Mouse (Mus musculus) heart, embryonic 11.5 days (tissue): Measurements from ENCODE around the gene Hcrtr1. TPM values are rescaled to one million over a fixed set of nuclear protein-coding genes. Genes with fewer than 3 reads are reported as not detected.

Source experiments
- ATAC-seq: fragments of 200-750 bp; cut with Nextera tagmentation; replicated peaks from 2 replicates; pipeline ENCODE4 v1.8.0; 2017; ENCODE audit warnings: moderate library complexity; ENCODE audit not compliant: insufficient number of reproducible peaks, low FRiP score, low TSS enrichment
- H3K27ac ChIP-seq: fragments of 300-500 bp; sonication (generic); 2 replicates; pipeline ENCODE4 v1.5.1; 2014; ENCODE audit warnings: mild to moderate bottlenecking, low read depth, low read length
- H3K27me3 ChIP-seq: fragments of 300-500 bp; sonication (generic); 2 replicates; pipeline ENCODE4 v1.6.1; 2014; ENCODE audit warnings: mild to moderate bottlenecking, low read length, mixed read lengths; ENCODE audit not compliant: control insufficient read depth, insufficient read depth
- H3K36me3 ChIP-seq: fragments of 300-500 bp; sonication (generic); 2 replicates; pipeline ENCODE4 v1.6.1; 2014; ENCODE audit warnings: mild to moderate bottlenecking, low read length, moderate library complexity, mixed read lengths; ENCODE audit not compliant: control insufficient read depth, insufficient read depth
- H3K4me1 ChIP-seq: fragments of 300-500 bp; sonication (generic); 2 replicates; pipeline ENCODE4 v1.6.1; 2014; ENCODE audit warnings: low read length; ENCODE audit not compliant: control insufficient read depth, insufficient read depth
- H3K4me2 ChIP-seq: fragments of 300-500 bp; sonication (generic); 2 replicates; pipeline ENCODE4 v1.6.1; 2014; ENCODE audit warnings: mild to moderate bottlenecking, moderate library complexity
- H3K4me3 ChIP-seq: fragments of 300-500 bp; sonication (generic); 2 replicates; pipeline ENCODE4 v1.5.1; 2014; ENCODE audit warnings: low read depth, low read length
- H3K9ac ChIP-seq: fragments of 300-500 bp; sonication (generic); 2 replicates; pipeline ENCODE4 v1.6.1; 2014; ENCODE audit warnings: mild to moderate bottlenecking, low read depth, low read length, moderate library complexity
- H3K9me3 ChIP-seq: fragments of 300-500 bp; sonication (generic); replicated peaks from 2 replicates; pipeline ENCODE4 v1.6.1; 2016; ENCODE audit warnings: low read length; ENCODE audit not compliant: control insufficient read depth
- WGBS: fragments of 180-500 bp; shearing (Covaris S2); extraction: QIAGEN DNeasy Blood & Tissue Kit; methylation state at CpG from one replicate; pipeline ENCODE4 v1.1.7; 2014; ENCODE audit not compliant: insufficient replicate concordance; 5-methylcytosine and 5-hydroxymethylcytosine counted together
- polyA plus RNA-seq: library from polyadenylated mRNA; unstranded; fragments of >200 nt; fragmentation: Nextera tagmentation; extraction: Ambion mirVana; gene quantifications from 2 replicates; pipeline ENCODE4 v1.2.1, GENCODE M21; 2014

Gene Hcrtr1
- polyA plus RNA-seq, 1 experiment from 2014 or later: 0.07 TPM

DNA sequence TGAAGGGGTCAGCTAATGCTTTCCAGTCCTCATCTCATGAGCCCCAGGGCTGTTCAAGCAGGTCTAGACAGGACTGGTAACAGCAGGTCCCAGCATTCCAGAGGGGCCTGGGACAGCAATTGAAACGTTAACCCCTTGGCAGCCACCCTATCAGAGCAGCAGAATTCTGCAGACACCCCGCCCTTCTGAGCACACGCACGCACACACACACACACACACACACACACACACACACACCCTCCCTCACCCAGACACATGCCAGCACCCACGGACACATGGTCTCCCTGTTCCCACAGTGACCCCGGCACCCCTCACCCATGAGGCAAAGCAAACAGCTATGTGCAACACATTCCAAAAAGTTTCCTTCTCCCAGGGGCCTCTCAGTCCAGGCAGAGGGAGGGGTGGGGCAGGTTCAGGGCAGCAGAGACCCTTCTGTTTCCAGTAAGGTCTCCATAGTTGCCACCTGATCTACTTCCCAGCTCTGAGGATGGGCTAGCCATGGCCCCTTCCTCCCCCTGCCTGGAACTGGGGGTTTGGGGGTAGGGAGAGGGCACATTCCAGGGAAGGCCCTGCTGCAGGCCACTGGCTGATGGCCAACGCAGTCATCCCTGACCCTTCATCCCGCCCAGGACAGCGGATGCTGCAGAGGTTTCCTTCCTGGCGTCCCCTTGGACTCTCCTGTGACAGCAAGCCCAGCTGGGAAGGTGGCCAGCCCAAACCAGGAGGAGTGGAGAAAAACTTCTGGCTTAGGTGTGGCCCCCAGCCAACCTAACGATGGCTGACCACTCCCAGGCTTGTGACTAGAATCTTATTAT, 33.0 kb upstream of the Hcrtr1 start:
- H3K4me1 ChIP-seq: peaks cover 80% of the 10 kb centered on the region

DNA sequence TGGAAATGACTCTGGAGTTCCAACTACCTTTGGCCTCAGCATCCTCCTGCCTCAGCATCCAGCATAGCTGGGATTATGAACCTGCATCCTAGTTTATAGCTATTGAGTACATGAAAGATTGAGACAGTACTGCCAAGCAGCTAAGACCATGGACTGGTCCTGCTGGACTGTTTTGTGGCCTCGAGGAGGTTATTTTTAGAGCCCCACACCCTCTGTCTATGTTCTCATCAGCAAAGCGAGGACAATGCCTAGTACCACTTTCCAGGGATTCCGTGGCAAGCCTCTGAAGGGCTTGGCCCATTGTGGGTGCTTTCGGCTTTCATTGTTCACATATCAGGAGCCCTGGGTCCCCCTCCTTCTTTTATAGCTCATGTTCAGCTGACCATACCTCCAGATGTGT, 31.2 kb upstream of the Hcrtr1 start:
- Histone ChIP-seq H3K4me2 (no peak overlapping the region), H3K27me3 (no peaks in the 10 kb centered on the region), H3K4me3 (no peak overlapping the region), H3K36me3 (no peaks in the 10 kb centered on the region), H3K9ac (no peak overlapping the region), H3K4me1 (peaks cover 78% of the 10 kb centered on the region), H3K9me3 (no peaks in the 10 kb centered on the region), H3K27ac (no peak overlapping the region)
- no peak for ATAC-seq
- whole genome bisulfite sequencing: 61% methylated on average over 4 of the region's 4 CpGs

More for the DNA sequence above, 33.0 kb upstream of the Hcrtr1 start:
- no peaks in the 10 kb centered on the region for H3K36me3 ChIP-seq
- no peaks in the 10 kb centered on the region for H3K9me3 ChIP-seq
- ATAC-seq: no peak
- H3K27ac ChIP-seq: peak overlapping the region; percentile 82
- H3K4me3 ChIP-seq: peak overlapping the region; percentile 25
- WGBS: 30% methylated on average over 11 of the region's 11 CpGs
- H3K27me3 ChIP-seq: no peaks in the 10 kb centered on the region
- H3K9ac ChIP-seq: peak overlapping the region; percentile 61
- H3K4me2 ChIP-seq: peak overlapping the region; percentile 82

DNA sequence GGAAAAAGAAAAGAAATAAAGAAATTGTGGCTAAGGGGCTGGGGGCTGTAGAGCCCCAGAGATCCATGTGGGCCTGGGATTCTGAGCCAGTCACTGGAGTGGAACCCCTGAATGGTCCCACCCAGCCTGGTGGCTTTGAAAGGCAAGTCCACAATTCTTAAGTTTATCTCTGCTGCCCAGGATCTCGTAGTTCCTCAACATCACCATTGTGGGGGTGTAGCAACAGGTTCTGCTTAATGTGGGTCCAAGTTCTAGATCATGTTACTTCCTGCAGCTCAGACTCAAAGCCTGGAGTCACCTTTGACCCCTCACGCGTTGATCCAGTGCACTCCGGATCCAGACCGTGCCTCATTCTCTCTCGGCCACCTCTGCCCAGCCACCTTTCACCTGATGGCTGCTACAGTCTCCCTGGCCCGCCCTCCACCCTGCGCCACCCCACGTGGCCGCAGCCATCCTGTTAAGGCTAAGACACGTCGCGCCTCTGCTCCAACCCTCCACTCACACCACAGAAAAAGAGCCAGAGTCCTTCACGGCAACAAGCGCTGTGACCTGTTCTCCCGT, 30.3 kb upstream of the Hcrtr1 start:
- no peaks in the 10 kb centered on the region for H3K36me3 ChIP-seq
- no peak overlapping the region for H3K4me2 ChIP-seq
- no peak for ATAC-seq
- no peak overlapping the region for H3K27ac ChIP-seq
- no peaks in the 10 kb centered on the region for H3K9me3 ChIP-seq
- no peak overlapping the region for H3K9ac ChIP-seq
- WGBS: 81% methylated on average over 16 of the region's 16 CpGs
- H3K4me1 ChIP-seq: peaks cover 69% of the 10 kb centered on the region
- H3K27me3 ChIP-seq: no peaks in the 10 kb centered on the region
- no peak overlapping the region for H3K4me3 ChIP-seq

DNA sequence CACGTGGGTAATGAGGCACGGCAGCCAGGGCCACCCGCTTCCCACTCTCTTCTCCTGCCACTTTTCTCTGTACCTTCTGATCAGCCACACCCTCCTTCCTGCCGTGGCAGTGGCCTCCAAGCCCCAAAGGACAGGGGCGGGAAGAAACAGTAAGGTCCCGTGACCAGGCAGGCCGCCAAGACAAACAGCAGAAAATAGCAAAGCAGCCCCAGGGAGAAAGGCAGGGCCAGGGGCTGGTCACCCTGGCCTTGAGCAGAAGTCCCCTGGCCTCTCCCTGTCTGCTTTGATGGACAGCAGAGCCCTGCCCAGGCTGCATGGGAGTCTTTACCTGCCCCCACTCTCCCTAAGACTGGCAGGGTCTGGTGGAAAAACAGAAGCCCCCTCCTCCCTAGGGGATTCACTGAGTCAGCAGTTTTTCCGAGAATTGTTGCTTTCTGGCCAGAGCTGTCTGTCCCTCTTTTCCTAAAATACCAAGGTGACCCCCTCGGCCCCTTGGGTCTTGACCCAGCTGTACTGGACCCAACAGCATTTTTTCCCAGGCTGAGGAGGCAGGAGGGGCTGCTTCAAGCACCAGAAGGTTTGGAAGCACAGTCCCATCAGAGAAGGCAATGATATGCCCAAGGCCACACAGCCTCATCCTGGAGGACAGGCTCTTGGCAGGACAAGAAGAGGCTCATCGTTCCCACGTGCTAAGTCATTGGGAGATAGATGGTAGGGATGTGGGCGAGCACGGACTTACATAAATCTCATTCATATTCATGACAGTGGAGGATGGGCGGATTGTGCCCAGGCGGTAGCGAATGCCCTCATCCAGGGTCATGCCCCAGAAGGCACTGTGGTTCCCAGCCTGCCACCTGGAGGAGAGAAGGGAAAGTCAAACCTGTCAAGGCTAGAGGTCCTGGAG, 29.4 kb upstream of the Hcrtr1 start:
- Histone ChIP-seq H3K4me2 (peak overlapping the region; percentile 52), H3K4me3 (no peak overlapping the region), H3K9ac (peak overlapping the region; percentile 56), H3K4me1 (peaks cover 67% of the 10 kb centered on the region), H3K27me3 (no peaks in the 10 kb centered on the region), H3K9me3 (no peaks in the 10 kb centered on the region), H3K36me3 (no peaks in the 10 kb centered on the region), H3K27ac (peak overlapping the region; percentile 70)
- 45% methylated on average over 16 of the region's 16 CpGs for WGBS
- peak; percentile 31; the same call in 1 of the 2 replicates for ATAC-seq

DNA sequence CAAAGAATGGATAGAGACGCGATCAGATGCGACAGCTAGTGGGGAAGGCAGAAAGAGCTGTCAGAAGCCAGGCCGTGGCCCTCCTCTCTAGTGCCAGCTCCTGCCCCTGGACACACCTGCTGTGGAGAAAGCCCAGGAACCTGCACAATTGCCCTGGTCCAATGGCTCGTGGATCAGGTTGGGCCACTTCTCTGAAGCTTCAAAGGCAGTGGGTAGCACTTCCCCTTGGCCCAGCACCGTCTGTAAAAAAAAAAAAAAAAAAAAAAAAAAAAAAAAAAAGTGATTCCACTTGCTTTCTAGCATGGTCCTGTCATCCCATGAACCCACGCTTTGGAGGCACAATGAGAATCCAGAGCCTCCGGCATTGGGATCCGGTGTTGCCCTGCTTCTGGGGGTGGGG, 28.7 kb upstream of the Hcrtr1 start:
- H3K27ac ChIP-seq: peak overlapping the region; percentile 70
- H3K4me2 ChIP-seq: peak overlapping the region; percentile 52
- H3K4me3 ChIP-seq: no peak overlapping the region
- H3K9ac ChIP-seq: peak overlapping the region; percentile 56
- H3K4me1 ChIP-seq: peaks cover 67% of the 10 kb centered on the region
- no peaks in the 10 kb centered on the region for H3K36me3 ChIP-seq
- H3K27me3 ChIP-seq: peaks cover under 1% of the 10 kb centered on the region; the same call in 1 of the 2 replicates
- no peak for ATAC-seq
- H3K9me3 ChIP-seq: no peaks in the 10 kb centered on the region
- WGBS: 39% methylated on average over 9 of the region's 9 CpGs

DNA sequence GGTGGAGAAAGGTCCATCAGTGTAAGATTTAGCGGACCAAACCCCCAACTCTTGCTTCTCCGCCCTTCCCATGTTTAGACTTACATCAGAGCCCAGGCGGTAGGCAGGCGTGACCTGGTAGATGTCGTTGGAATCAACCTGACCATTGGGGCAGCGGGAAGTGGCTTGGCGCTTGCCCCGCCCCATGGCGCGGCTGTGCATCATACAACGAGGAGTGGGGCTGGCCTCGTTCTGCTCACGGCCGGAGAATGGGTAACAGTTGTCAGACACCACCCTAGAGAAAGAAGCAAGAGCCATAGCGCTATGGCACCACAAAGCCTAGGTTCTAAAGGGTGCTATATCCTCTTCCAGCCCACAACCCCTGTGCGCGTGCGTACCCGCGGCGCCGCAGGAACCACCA, 28.2 kb upstream of the Hcrtr1 start:
- WGBS: 51% methylated on average over 22 of the region's 22 CpGs
- Histone ChIP-seq H3K36me3 (no peaks in the 10 kb centered on the region), H3K4me3 (no peak overlapping the region), H3K9me3 (no peaks in the 10 kb centered on the region), H3K4me1 (peaks cover 66% of the 10 kb centered on the region), H3K9ac (peak overlapping the region; percentile 43; the same call in 1 of the 2 replicates), H3K4me2 (peak overlapping the region; percentile 52), H3K27me3 (peaks cover 2% of the 10 kb centered on the region; the same call in 1 of the 2 replicates), H3K27ac (no peak overlapping the region)
- ATAC-seq: no peak; the same call in 1 of the 2 replicates

DNA sequence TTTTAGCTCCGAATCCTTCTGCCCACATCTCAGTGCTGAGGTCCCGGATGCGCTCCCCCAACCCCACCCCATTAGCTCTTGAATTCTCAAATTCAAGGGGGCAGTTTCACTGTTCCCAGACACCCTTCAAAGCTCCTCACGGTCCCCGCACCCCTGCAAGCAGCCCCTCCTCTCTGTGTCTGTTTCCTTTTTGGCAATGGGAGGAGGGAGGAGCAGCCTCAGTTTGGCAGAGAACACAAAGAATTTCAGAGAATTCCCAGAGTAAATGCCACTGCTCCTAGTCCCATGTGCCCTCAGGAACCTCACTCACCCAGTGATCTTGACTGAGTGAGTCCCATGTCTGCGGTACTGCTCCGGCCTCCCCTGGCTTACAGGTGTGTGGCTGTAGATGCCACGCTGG, 27.4 kb upstream of the Hcrtr1 start:
- peaks cover 2% of the 10 kb centered on the region; the same call in 1 of the 2 replicates for H3K27me3 ChIP-seq
- peak overlapping the region; percentile 6; the same call in 1 of the 2 replicates for H3K9ac ChIP-seq
- ATAC-seq: no peak
- H3K27ac ChIP-seq: no peak overlapping the region
- WGBS: 79% methylated on average over 8 of the region's 8 CpGs
- no peaks in the 10 kb centered on the region for H3K9me3 ChIP-seq
- H3K36me3 ChIP-seq: no peaks in the 10 kb centered on the region
- H3K4me2 ChIP-seq: no peak overlapping the region
- no peak overlapping the region for H3K4me3 ChIP-seq
- H3K4me1 ChIP-seq: peaks cover 58% of the 10 kb centered on the region

DNA sequence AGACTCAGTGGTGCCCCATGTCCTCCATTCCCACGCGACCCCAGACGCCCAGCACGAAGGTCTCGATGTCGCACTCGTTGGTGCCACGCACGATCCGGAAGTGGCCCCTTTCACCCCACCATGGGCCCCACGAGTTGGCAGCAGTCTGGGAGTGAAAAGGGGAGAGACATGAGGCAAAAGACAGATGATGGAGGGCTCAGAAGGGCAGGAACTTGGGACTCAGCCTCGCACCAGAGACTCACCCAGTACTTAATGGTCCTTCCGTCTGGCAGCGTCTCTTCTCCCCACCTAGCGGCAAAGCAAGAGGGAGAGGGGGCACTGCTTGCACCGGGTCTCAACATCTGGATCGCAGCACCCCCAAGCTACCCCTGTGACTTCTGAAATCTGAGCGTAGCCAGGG, 26.9 kb upstream of the Hcrtr1 start:
- ATAC-seq: no peak
- H3K4me2 ChIP-seq: no peak overlapping the region
- no peak overlapping the region for H3K27ac ChIP-seq
- no peaks in the 10 kb centered on the region for H3K36me3 ChIP-seq
- H3K9me3 ChIP-seq: no peaks in the 10 kb centered on the region
- no peak overlapping the region for H3K4me3 ChIP-seq
- peaks cover 53% of the 10 kb centered on the region for H3K4me1 ChIP-seq
- WGBS: 78% methylated on average over 18 of the region's 18 CpGs
- H3K27me3 ChIP-seq: peaks cover 2% of the 10 kb centered on the region; the same call in 1 of the 2 replicates
- H3K9ac ChIP-seq: no peak overlapping the region
